Mouse (Mus musculus) CH12.LX (cell line): Measurements from ENCODE around the gene Mtfp1. TPM values are rescaled to one million over a fixed set of nuclear protein-coding genes. Genes with fewer than 3 reads are reported as not detected.

ENCODE experiments used
- DNase-seq: peaks from one replicate; pipeline ENCODE4 v3.0.0-alpha.2; 2013; ENCODE audit errors: extremely low read depth
- H3K27ac ChIP-seq: 2 replicates; pipeline ENCODE4 v1.5.1; 2012; ENCODE audit warnings: low read depth, mild to moderate bottlenecking, control low read depth, moderate library complexity; ENCODE audit not compliant: insufficient read depth
- H3K27me3 ChIP-seq: replicated peaks from 2 replicates; pipeline ENCODE3; 2012; ENCODE audit warnings: inconsistent platforms
- H3K36me3 ChIP-seq, 2 experiments: replicated peaks in 1 of 2; 2 replicates each; pipeline versions ENCODE3 to v1.6.1; 2012; ENCODE audit warnings: inconsistent platforms in 1 of 2, low read length in 1 of 2, mild to moderate bottlenecking in 1 of 2, mixed read lengths in 1 of 2, moderate library complexity in 1 of 2; ENCODE audit not compliant: control insufficient read depth in 1 of 2, insufficient read depth in 1 of 2
- H3K4me1 ChIP-seq, 2 experiments: 2 replicates each; pipeline ENCODE4 v1.6.1; 2012; ENCODE audit warnings: inconsistent platforms in 1 of 2, moderate library complexity in 1 of 2; ENCODE audit not compliant: insufficient read depth in 2 of 2, control insufficient read depth in 1 of 2
- H3K4me2 ChIP-seq: 2 replicates; pipeline ENCODE4 v1.6.1; 2012; ENCODE audit warnings: low read depth, mild to moderate bottlenecking, control low read depth; ENCODE audit not compliant: poor library complexity, insufficient read depth, severe bottlenecking
- H3K4me3 ChIP-seq, 3 experiments: fragments of 150-350 bp in 1 of 3; sonication (generic) in 1 of 3; replicated peaks in 1 of 3; 2 replicates each; pipeline versions ENCODE3 to v1.5.1; 2011 to 2012; ENCODE audit warnings: low read depth in 2 of 3, low read length in 2 of 3, mild to moderate bottlenecking in 2 of 3, moderate library complexity in 2 of 3, control low read depth in 1 of 3, improper control_type of control experiment in 1 of 3, inconsistent platforms in 1 of 3, mixed read lengths in 1 of 3; ENCODE audit not compliant: poor library complexity in 1 of 3
- H3K79me2 ChIP-seq: replicated peaks from 2 replicates; pipeline ENCODE4 v1.6.1; 2012; ENCODE audit warnings: mild to moderate bottlenecking, moderate library complexity; ENCODE audit not compliant: control insufficient read depth, poor library complexity, insufficient read depth, severe bottlenecking; ENCODE audit errors: extremely low read depth
- H3K9ac ChIP-seq: 2 replicates; pipeline ENCODE4 v1.6.1; 2012; ENCODE audit warnings: low read depth, mild to moderate bottlenecking, control low read depth, moderate library complexity; ENCODE audit not compliant: insufficient read depth
- H3K9me3 ChIP-seq: replicated peaks from 2 replicates; pipeline ENCODE3; 2012; ENCODE audit warnings: low read length, inconsistent platforms, mixed read lengths
- BHLHE40 ChIP-seq: IDR thresholded peaks from 2 replicates; pipeline ENCODE4 v1.6.1; 2011; ENCODE audit warnings: mild to moderate bottlenecking, low read depth, low read length, improper control_type of control experiment
- CTCF ChIP-seq, 2 experiments: IDR thresholded peaks in 1 of 2; conservative IDR thresholded peaks in 1 of 2; 2 replicates each; pipeline ENCODE4 v1.5.1; 2011 to 2012; ENCODE audit warnings: low read depth in 2 of 2, low read length in 2 of 2, improper control_type of control experiment in 1 of 2, inconsistent platforms in 1 of 2, mild to moderate bottlenecking in 1 of 2, moderate library complexity in 1 of 2
- E2F4 ChIP-seq: IDR thresholded peaks from 2 replicates; pipeline ENCODE4 v1.6.1; 2011; ENCODE audit warnings: low read depth, low read length, improper control_type of control experiment; ENCODE audit not compliant: insufficient replicate concordance
- ELF1 ChIP-seq: IDR thresholded peaks from 2 replicates; pipeline ENCODE4 v1.6.1; 2014; ENCODE audit warnings: low read depth, mild to moderate bottlenecking, inconsistent platforms, low read length, improper control_type of control experiment
- ETS1 ChIP-seq: conservative IDR thresholded peaks from 2 replicates; pipeline ENCODE4 v1.6.1; 2012; ENCODE audit warnings: low read depth, mild to moderate bottlenecking, inconsistent platforms, low read length, improper control_type of control experiment, moderate library complexity
- HCFC1 ChIP-seq: IDR thresholded peaks from 2 replicates; pipeline ENCODE4 v1.6.1; 2012; ENCODE audit warnings: low read depth, mild to moderate bottlenecking, inconsistent platforms, low read length, improper control_type of control experiment
- IRF4 ChIP-seq: IDR thresholded peaks from 2 replicates; pipeline ENCODE4 v1.6.1; 2014; ENCODE audit warnings: low read depth, mild to moderate bottlenecking, inconsistent platforms, low read length, improper control_type of control experiment
- JUN ChIP-seq: IDR thresholded peaks from 2 replicates; pipeline ENCODE4 v1.6.1; 2011; ENCODE audit warnings: low read depth, mild to moderate bottlenecking, low read length, improper control_type of control experiment, moderate library complexity; ENCODE audit not compliant: insufficient read depth
- JUND ChIP-seq: conservative IDR thresholded peaks from 2 replicates; pipeline ENCODE4 v1.6.1; 2011; ENCODE audit warnings: low read depth, low read length, improper control_type of control experiment
- KAT2A ChIP-seq: IDR thresholded peaks from 2 replicates; pipeline ENCODE4 v1.6.1; 2012; ENCODE audit warnings: low read length, improper control_type of control experiment, inconsistent platforms; ENCODE audit not compliant: insufficient replicate concordance
- MAX ChIP-seq: IDR thresholded peaks from 2 replicates; pipeline ENCODE4 v1.6.1; 2011; ENCODE audit warnings: low read length, improper control_type of control experiment
- MAZ ChIP-seq: IDR thresholded peaks from 2 replicates; pipeline ENCODE4 v1.6.1; 2012; ENCODE audit warnings: low read depth, mild to moderate bottlenecking, inconsistent platforms, low read length, improper control_type of control experiment, moderate library complexity
- MEF2A ChIP-seq: IDR thresholded peaks from 2 replicates; pipeline ENCODE4 v1.6.1; 2014; ENCODE audit warnings: low read depth, mild to moderate bottlenecking, inconsistent platforms, low read length, improper control_type of control experiment, borderline replicate concordance
- NELFE ChIP-seq: IDR thresholded peaks from 2 replicates; pipeline ENCODE4 v1.6.1; 2011; ENCODE audit warnings: low read depth, low read length, improper control_type of control experiment
- NRF1 ChIP-seq: IDR thresholded peaks from 2 replicates; pipeline ENCODE4 v1.6.1; 2014; ENCODE audit warnings: low read depth, mild to moderate bottlenecking, inconsistent platforms, low read length, improper control_type of control experiment, moderate library complexity
- PAX5 ChIP-seq: IDR thresholded peaks from 2 replicates; pipeline ENCODE4 v1.6.1; 2012; ENCODE audit warnings: low read length, inconsistent platforms, mixed read lengths
- POLR2AphosphoS2 ChIP-seq: IDR thresholded peaks from 2 replicates; pipeline ENCODE4 v1.6.1; 2011; ENCODE audit warnings: low read depth, low read length, improper control_type of control experiment
- RAD21 ChIP-seq: IDR thresholded peaks from 2 replicates; pipeline ENCODE4 v1.6.1; 2011; ENCODE audit warnings: low read depth, mild to moderate bottlenecking, low read length, improper control_type of control experiment, moderate library complexity
- RCOR1 ChIP-seq: conservative IDR thresholded peaks from 2 replicates; pipeline ENCODE4 v1.6.1; 2012; ENCODE audit warnings: low read depth, mild to moderate bottlenecking, inconsistent platforms, low read length, improper control_type of control experiment
- SIN3A ChIP-seq: IDR thresholded peaks from 2 replicates; pipeline ENCODE4 v1.6.1; 2012; ENCODE audit warnings: low read length, improper control_type of control experiment, inconsistent platforms
- SMC3 ChIP-seq: IDR thresholded peaks from 2 replicates; pipeline ENCODE4 v1.6.1; 2011; ENCODE audit warnings: low read depth, low read length, improper control_type of control experiment
- TCF12 ChIP-seq: IDR thresholded peaks from 2 replicates; pipeline ENCODE4 v1.6.1; 2014; ENCODE audit warnings: low read depth, mild to moderate bottlenecking, inconsistent platforms, low read length, improper control_type of control experiment
- UBTF ChIP-seq: IDR thresholded peaks from 2 replicates; pipeline ENCODE4 v1.6.1; 2012; ENCODE audit warnings: low read depth, mild to moderate bottlenecking, inconsistent platforms, low read length, improper control_type of control experiment, moderate library complexity
- USF1 ChIP-seq: IDR thresholded peaks from 2 replicates; pipeline ENCODE4 v1.6.1; 2014; ENCODE audit warnings: low read depth, mild to moderate bottlenecking, inconsistent platforms, low read length, improper control_type of control experiment
- ZC3H11A ChIP-seq: IDR thresholded peaks from 2 replicates; pipeline ENCODE4 v1.6.1; 2012; ENCODE audit warnings: low read depth, mild to moderate bottlenecking, inconsistent platforms, low read length, improper control_type of control experiment
- ZMIZ1 ChIP-seq: IDR thresholded peaks from 2 replicates; pipeline ENCODE4 v1.6.1; 2012; ENCODE audit warnings: low read depth, mild to moderate bottlenecking, inconsistent platforms, low read length, improper control_type of control experiment
- ZNF384 ChIP-seq: IDR thresholded peaks from 2 replicates; pipeline ENCODE4 v1.6.1; 2012; ENCODE audit warnings: low read depth, low read length, improper control_type of control experiment, inconsistent platforms
- dilution Hi-C: fragments of 300-500 bp; cut with MboI; formaldehyde crosslinking; loops from 2 replicates; pipeline ENCODE4 v1.14.3; 2020; ENCODE audit warnings: low sequenced_read_pairs; ENCODE audit not compliant: extremely low pct_unique_long_range_greater_than_20kb, extremely low pct_ligation_motif_present
- in situ Hi-C: fragments of 300-500 bp; cut with MboI; formaldehyde crosslinking; loops from 3 replicates; pipeline ENCODE4 v1.14.3; 2019; ENCODE audit warnings: low sequenced_read_pairs, low pct_ligation_motif_present, low pct_unique_long_range_greater_than_20kb, mixed read lengths
- polyA plus RNA-seq: library from polyadenylated mRNA; unstranded; fragments of >175 nt; gene quantifications from 2 replicates; pipeline ENCODE4 v1.2.1, GENCODE M21; 2012; ENCODE audit warnings: low read depth; ENCODE audit not compliant: insufficient read length
- total RNA-seq, 2 experiments: library from RNA; depleted of rRNA; stranded (reverse); fragments of 300-350 nt in 1 of 2; fragments of >200 nt in 1 of 2; gene quantifications; 2 replicates each; pipeline ENCODE4 v1.2.3; 2012 to 2014

Gene Mtfp1
- total and polyA plus RNA-seq, 3 experiments = 22.1 to 30.0 (median 27.7) TPM

DNA sequence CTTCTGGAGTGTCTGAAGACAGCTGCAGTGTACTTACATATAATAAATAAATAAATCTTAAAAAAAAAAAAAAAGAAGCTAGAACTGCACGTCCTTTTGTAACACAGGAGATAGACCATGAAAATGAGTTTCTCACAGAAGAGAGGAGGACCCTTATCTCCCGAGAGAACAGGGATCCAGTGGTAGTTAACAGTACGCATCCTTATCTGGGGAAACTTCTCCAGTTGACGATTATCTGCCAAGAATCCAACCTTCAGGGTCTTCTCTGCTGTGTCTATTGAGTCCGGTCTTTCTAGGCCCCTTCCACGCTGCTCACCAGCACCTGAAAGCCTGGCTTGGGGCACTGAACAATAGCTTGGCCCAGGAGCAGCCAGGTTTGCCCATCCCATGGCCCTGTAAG, 18.7 kb upstream of the Mtfp1 start:
- no peaks in the 10 kb centered on the region for H3K27me3 ChIP-seq
- H3K27ac ChIP-seq = no peak overlapping the region
- dilution Hi-C loops (no loop called here), in situ Hi-C loops (no loop called here)
- no peak overlapping the region for H3K9ac ChIP-seq
- H3K4me1 ChIP-seq = no peaks in the 10 kb centered on the region
- H3K36me3 ChIP-seq = peaks cover 41 to 89% of the 10 kb centered on the region in 2 experiments
- DNase-seq = no peak
- H3K79me2 ChIP-seq = no peaks in the 10 kb centered on the region
- no peaks in the 10 kb centered on the region for H3K9me3 ChIP-seq
- TF ChIP-seq RAD21 (no peak), ETS1 (no peak), UBTF (no peak), PAX5 (no peak), MAX (no peak), BHLHE40 (no peak), USF1 (no peak), NELFE (no peak), SMC3 (no peak), JUN (no peak)
- no peak overlapping the region for H3K4me2 ChIP-seq
- H3K4me3 ChIP-seq = no peak overlapping the region

DNA sequence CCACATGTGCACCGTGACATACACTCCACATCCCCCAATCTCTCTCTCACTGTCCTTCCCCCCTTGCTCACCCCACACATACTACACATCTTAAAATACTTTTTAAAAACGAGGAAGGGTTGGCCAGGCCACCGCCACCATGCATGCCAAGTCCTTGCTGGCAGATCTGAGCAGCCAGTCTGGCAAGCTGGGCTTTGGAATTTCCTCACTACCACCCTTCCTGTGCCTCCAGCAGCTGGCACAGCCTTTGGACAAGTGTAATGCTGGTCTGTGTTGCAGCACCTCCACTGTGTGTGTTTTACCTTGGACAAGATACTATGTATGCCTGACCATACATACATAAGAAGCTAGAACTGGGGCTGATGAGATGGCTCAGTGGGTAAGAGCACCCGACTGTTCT, 18.3 kb upstream of the Mtfp1 start:
- in situ Hi-C loops (no loop called here), dilution Hi-C loops (no loop called here)

DNA sequence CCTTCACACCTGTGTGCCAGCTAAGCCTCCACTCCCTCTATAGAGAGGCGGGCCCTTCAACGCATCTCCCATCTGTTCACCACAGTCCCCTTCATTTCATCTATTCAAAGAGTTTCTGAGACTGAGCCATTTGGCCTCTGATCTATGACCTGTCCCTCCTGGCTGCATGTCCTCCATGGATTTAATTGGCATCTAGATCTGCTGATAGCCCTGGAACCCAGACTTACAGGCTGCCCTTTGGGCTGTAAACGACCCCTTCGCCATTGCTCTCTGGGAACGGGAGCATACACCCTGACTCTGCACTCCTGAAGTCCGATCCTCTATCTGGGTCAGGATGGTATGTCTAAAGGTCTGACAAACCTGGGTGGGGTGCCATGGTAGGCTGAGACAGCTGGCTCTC, 17.6 kb upstream of the Mtfp1 start:
- H3K9me3 ChIP-seq = no peaks in the 10 kb centered on the region
- peaks cover 51 to 88% of the 10 kb centered on the region in 2 experiments for H3K36me3 ChIP-seq
- DNase-seq = no peak
- H3K79me2 ChIP-seq = no peaks in the 10 kb centered on the region
- no peak overlapping the region for H3K27ac ChIP-seq
- no peak overlapping the region for H3K4me3 ChIP-seq
- in situ Hi-C loops = no loop called here
- no peak overlapping the region for H3K9ac ChIP-seq
- H3K4me2 ChIP-seq = no peak overlapping the region
- TF ChIP-seq PAX5 = no peak
- no peak for TF ChIP-seq NRF1
- no peak for TF ChIP-seq ZMIZ1
- TF ChIP-seq ZNF384 = no peak
- TF ChIP-seq ZC3H11A = no peak
- TF ChIP-seq MAX = no peak
- TF ChIP-seq HCFC1 = no peak
- no peak for TF ChIP-seq POLR2AphosphoS2
- TF ChIP-seq CTCF (conservative IDR thresholded peaks at IDR 0.05 in 1 of 2, IDR thresholded peaks at IDR 0.05 in 1 of 2; ENCODE audit: low read depth in 2 of 2, low read length in 2 of 2) = no peak
- no peak for TF ChIP-seq MEF2A
- TF ChIP-seq NELFE = no peak
- no peak for TF ChIP-seq E2F4
- no peak for TF ChIP-seq JUND
- no peak for TF ChIP-seq RCOR1
- TF ChIP-seq SMC3 = no peak
- no peak for TF ChIP-seq MAZ
- TF ChIP-seq, all 38 proteins: peak for 0
- H3K4me1 ChIP-seq = no peaks in the 10 kb centered on the region
- dilution Hi-C loops = no loop called here
- H3K27me3 ChIP-seq = no peaks in the 10 kb centered on the region

More for the DNA sequence above, 18.3 kb upstream of the Mtfp1 start:
- H3K9ac ChIP-seq = no peak overlapping the region
- H3K4me3 ChIP-seq = no peak overlapping the region
- H3K36me3 ChIP-seq = peaks cover 46 to 89% of the 10 kb centered on the region in 2 experiments
- H3K4me1 ChIP-seq = no peaks in the 10 kb centered on the region
- no peak overlapping the region for H3K4me2 ChIP-seq
- DNase-seq = no peak
- H3K9me3 ChIP-seq = no peaks in the 10 kb centered on the region
- H3K27ac ChIP-seq = no peak overlapping the region
- H3K79me2 ChIP-seq = no peaks in the 10 kb centered on the region
- no peaks in the 10 kb centered on the region for H3K27me3 ChIP-seq
- TF ChIP-seq KAT2A (no peak), TCF12 (no peak), ELF1 (no peak), IRF4 (no peak), CTCF (conservative IDR thresholded peaks at IDR 0.05 in 1 of 2, IDR thresholded peaks at IDR 0.05 in 1 of 2; ENCODE audit: low read depth in 2 of 2, low read length in 2 of 2) (no peak), MEF2A (no peak), ETS1 (no peak), MAX (no peak), ZNF384 (no peak), SIN3A (no peak)
